Mouse (Mus musculus): ENCODE data around the gene Psmd12. TPM values are rescaled to one million over a fixed set of nuclear protein-coding genes. Genes with fewer than 3 reads are reported as not detected.
"Not testable (repeated sequence)": the region's sequence is repeated elsewhere in the genome, so short reads cannot be mapped to it uniquely, and the experiment has no call there.

The Psmd12 gene
- polyA plus RNA-seq, 1 experiment from 2014 or later: 151 TPM

- H3K27me3 ChIP-seq (replicated peaks): no peaks in the 10 kb centered on the region
- WGBS: 29% methylated on average over 8 of the region's 8 CpGs
- H3K36me3 ChIP-seq: no peaks in the 10 kb centered on the region
- H3K4me3 ChIP-seq (replicated peaks): no peak overlapping the region
- ATAC-seq (ENCODE audit: low FRiP score): no peak
- H3K4me1 ChIP-seq: peaks cover 21% of the 10 kb centered on the region
- H3K9me3 ChIP-seq (replicated peaks): no peaks in the 10 kb centered on the region
- no peak overlapping the region for H3K4me2 ChIP-seq
- H3K9ac ChIP-seq (replicated peaks): no peak overlapping the region
- H3K27ac ChIP-seq (replicated peaks): no peak overlapping the region
Measured at GRCm38 (mm10) chr11:107473137-107473820, 6.0 kb upstream of the Psmd12 start.

- ATAC-seq (ENCODE audit: low FRiP score): no peak
- 1% methylated on average over 10 of the region's 10 CpGs for WGBS
Measured at GRCm38 (mm10) chr11:107479862-107480203, 549 bp downstream of the Psmd12 start.

GRCm38 (mm10) chr11:107484341-107484740 lies 5.1 kb downstream of the Psmd12 start:
- H3K9me3 ChIP-seq (replicated peaks): no peaks in the 10 kb centered on the region
- H3K9ac ChIP-seq (replicated peaks): no peak overlapping the region
- peaks cover 38% of the 10 kb centered on the region for H3K36me3 ChIP-seq
- 92% methylated on average over 3 of the region's 3 CpGs for WGBS
- peaks cover 23% of the 10 kb centered on the region for H3K4me1 ChIP-seq
- no peak overlapping the region for H3K4me2 ChIP-seq
- no peak overlapping the region for H3K27ac ChIP-seq (replicated peaks)
- ATAC-seq (ENCODE audit: low FRiP score): no peak
- no peak overlapping the region for H3K4me3 ChIP-seq (replicated peaks)
- H3K27me3 ChIP-seq (replicated peaks): no peaks in the 10 kb centered on the region

More at GRCm38 (mm10) chr11:107479862-107480203, 549 bp downstream of the Psmd12 start:
- Histone ChIP-seq H3K27me3 (replicated peaks) (no peaks in the 10 kb centered on the region), H3K9ac (replicated peaks) (peak overlapping the region; percentile 98), H3K9me3 (replicated peaks) (no peaks in the 10 kb centered on the region), H3K27ac (replicated peaks) (peak overlapping the region; percentile 82), H3K4me3 (replicated peaks) (peak overlapping the region; percentile 95), H3K4me1 (peaks cover 23% of the 10 kb centered on the region), H3K4me2 (peak overlapping the region; percentile 91), H3K36me3 (peaks cover 2% of the 10 kb centered on the region; the same call in 1 of the 2 replicates)

GRCm38 (mm10) chr11:107502801-107503200 lies 23.5 kb downstream of the Psmd12 start:
- WGBS: 87% methylated on average over 8 of the region's 8 CpGs
- no peak overlapping the region for H3K4me2 ChIP-seq
- no peak overlapping the region for H3K4me3 ChIP-seq (replicated peaks)
- no peak overlapping the region for H3K27ac ChIP-seq (replicated peaks)
- no peaks in the 10 kb centered on the region for H3K9me3 ChIP-seq (replicated peaks)
- no peaks in the 10 kb centered on the region for H3K4me1 ChIP-seq
- H3K36me3 ChIP-seq: peaks cover 23% of the 10 kb centered on the region
- no peak for ATAC-seq (ENCODE audit: low FRiP score)
- H3K9ac ChIP-seq (replicated peaks): no peak overlapping the region
- no peaks in the 10 kb centered on the region for H3K27me3 ChIP-seq (replicated peaks)

- H3K9me3 ChIP-seq (replicated peaks): not testable (repeated sequence)
- WGBS: 98% methylated on average over 3 of the region's 4 CpGs
Measured at GRCm38 (mm10) chr11:107504364-107504763, 25.1 kb downstream of the Psmd12 start.

GRCm38 (mm10) chr11:107506260-107506659 lies 27.0 kb downstream of the Psmd12 start:
- ATAC-seq (ENCODE audit: low FRiP score): no peak
- Histone ChIP-seq H3K4me1 (peaks cover 14% of the 10 kb centered on the region), H3K36me3 (no peaks in the 10 kb centered on the region), H3K27me3 (replicated peaks) (no peaks in the 10 kb centered on the region), H3K4me2 (no peak overlapping the region), H3K27ac (replicated peaks) (no peak overlapping the region), H3K9me3 (replicated peaks) (no peaks in the 10 kb centered on the region), H3K9ac (replicated peaks) (no peak overlapping the region), H3K4me3 (replicated peaks) (no peak overlapping the region)
- 80% methylated on average over 1 of the region's 1 CpGs for WGBS

More at GRCm38 (mm10) chr11:107504364-107504763, 25.1 kb downstream of the Psmd12 start:
- H3K27ac ChIP-seq (replicated peaks); H3K4me3 ChIP-seq (replicated peaks); ATAC-seq (ENCODE audit: low FRiP score); H3K4me2 ChIP-seq; H3K36me3 ChIP-seq; H3K9ac ChIP-seq (replicated peaks); H3K27me3 ChIP-seq (replicated peaks); H3K4me1 ChIP-seq: not testable (repeated sequence)

GRCm38 (mm10) chr11:107509631-107510338 lies 30.5 kb downstream of the Psmd12 start:
- WGBS: 18% methylated on average over 11 of the region's 11 CpGs
- Histone ChIP-seq H3K4me1 (peaks cover 17% of the 10 kb centered on the region), H3K9me3 (replicated peaks) (no peaks in the 10 kb centered on the region), H3K27ac (replicated peaks) (no peak overlapping the region), H3K36me3 (no peaks in the 10 kb centered on the region), H3K4me3 (replicated peaks) (no peak overlapping the region), H3K4me2 (peak overlapping the region; percentile 42), H3K27me3 (replicated peaks) (no peaks in the 10 kb centered on the region), H3K9ac (replicated peaks) (no peak overlapping the region)
- ATAC-seq (ENCODE audit: low FRiP score): peak; percentile 38; the same call in 1 of the 2 replicates

- peak overlapping the region; percentile 42 for H3K4me2 ChIP-seq
- no peaks in the 10 kb centered on the region for H3K36me3 ChIP-seq
- H3K27me3 ChIP-seq (replicated peaks): no peaks in the 10 kb centered on the region
- 8% methylated on average over 18 of the region's 18 CpGs for whole genome bisulfite sequencing
- H3K9me3 ChIP-seq (replicated peaks): no peaks in the 10 kb centered on the region
- 0 out of 2 replicates have a peak overlapping the region, but pooled peaks have one; percentile 7 for H3K4me3 ChIP-seq (replicated peaks)
- no peak for ATAC-seq (ENCODE audit: low FRiP score)
- no peak overlapping the region for H3K27ac ChIP-seq (replicated peaks)
- 0 out of 2 replicates have a peak overlapping the region, but pooled peaks have one; percentile 20 for H3K9ac ChIP-seq (replicated peaks)
- H3K4me1 ChIP-seq: peaks cover 17% of the 10 kb centered on the region
Measured at GRCm38 (mm10) chr11:107510362-107511269, 31.3 kb downstream of the Psmd12 start.

- H3K36me3 ChIP-seq; H3K9me3 ChIP-seq (replicated peaks); H3K27ac ChIP-seq (replicated peaks); H3K4me2 ChIP-seq; H3K4me3 ChIP-seq (replicated peaks); ATAC-seq (ENCODE audit: low FRiP score); H3K9ac ChIP-seq (replicated peaks); H3K27me3 ChIP-seq (replicated peaks): not testable (repeated sequence)
- WGBS: 56% methylated on average over 5 of the region's 5 CpGs
- peaks cover 17% of the 10 kb centered on the region for H3K4me1 ChIP-seq
Measured at GRCm38 (mm10) chr11:107511954-107512353, 32.7 kb downstream of the Psmd12 start.

GRCm38 (mm10) chr11:107513047-107513446 lies 33.8 kb downstream of the Psmd12 start:
- no peak for ATAC-seq (ENCODE audit: low FRiP score)
- Histone ChIP-seq H3K4me2 (no peak overlapping the region), H3K9ac (replicated peaks) (no peak overlapping the region), H3K27me3 (replicated peaks) (no peaks in the 10 kb centered on the region), H3K4me3 (replicated peaks) (no peak overlapping the region), H3K36me3 (no peaks in the 10 kb centered on the region), H3K27ac (replicated peaks) (0 out of 2 replicates have a peak overlapping the region, but pooled peaks have one; percentile 23), H3K4me1 (peaks cover 17% of the 10 kb centered on the region), H3K9me3 (replicated peaks) (no peaks in the 10 kb centered on the region)
- WGBS: 67% methylated on average over 10 of the region's 10 CpGs

- Histone ChIP-seq H3K36me3 (no peaks in the 10 kb centered on the region), H3K27ac (replicated peaks) (no peak overlapping the region), H3K4me2 (no peak overlapping the region), H3K9ac (replicated peaks) (no peak overlapping the region), H3K9me3 (replicated peaks) (no peaks in the 10 kb centered on the region), H3K4me1 (peaks cover 3% of the 10 kb centered on the region; the same call in 1 of the 2 replicates), H3K27me3 (replicated peaks) (no peaks in the 10 kb centered on the region), H3K4me3 (replicated peaks) (no peak overlapping the region)
- WGBS: 88% methylated on average over 2 of the region's 2 CpGs
- no peak for ATAC-seq (ENCODE audit: low FRiP score)
Measured at GRCm38 (mm10) chr11:107516387-107516786, 37.1 kb downstream of the Psmd12 start.
